Mouse (Mus musculus) kidney, adult 2 months (tissue): Measurements from ENCODE around the gene Ano2. TPM values are rescaled to one million over a fixed set of nuclear protein-coding genes. Genes with fewer than 3 reads are reported as not detected.
A peak's percentile ranks its signal among the peaks of the same experiment; 100 is the strongest.

Source experiments
- DNase-seq: peaks from one replicate; pipeline ENCODE4 v3.0.0; 2021
- H3K27ac ChIP-seq: fragments of 200-500 bp; 2 replicates; pipeline ENCODE4 v1.5.1; 2012; ENCODE audit warnings: low read depth, low read length, control low read depth, inconsistent platforms; ENCODE audit not compliant: insufficient read depth
- H3K27me3 ChIP-seq: fragments of 200-500 bp; replicated peaks from 2 replicates; pipeline ENCODE4 v1.6.1; 2012; ENCODE audit warnings: mild to moderate bottlenecking, moderate library complexity, low read length, inconsistent platforms; ENCODE audit not compliant: control insufficient read depth, insufficient read depth
- H3K36me3 ChIP-seq: fragments of 200-500 bp; 2 replicates; pipeline ENCODE4 v1.6.1; 2012; ENCODE audit warnings: mild to moderate bottlenecking, moderate library complexity, low read length, inconsistent platforms; ENCODE audit not compliant: control insufficient read depth, insufficient read depth
- H3K4me1 ChIP-seq: fragments of 200-500 bp; 2 replicates; pipeline ENCODE4 v1.6.1; 2011; ENCODE audit warnings: low read length; ENCODE audit not compliant: control insufficient read depth, insufficient read depth
- H3K4me3 ChIP-seq: fragments of 200-500 bp; 2 replicates; pipeline ENCODE4 v1.5.1; 2011; ENCODE audit warnings: mild to moderate bottlenecking, low read depth, low read length, control low read depth; ENCODE audit not compliant: insufficient read depth
- CTCF ChIP-seq: fragments of 200-500 bp; conservative IDR thresholded peaks from 2 replicates; pipeline ENCODE4 v1.5.1; 2011; ENCODE audit warnings: low read depth, mild to moderate bottlenecking, control low read depth, low read length, moderate library complexity, mixed read lengths; ENCODE audit not compliant: insufficient read depth, insufficient read length
- POLR2A ChIP-seq: fragments of 200-500 bp; IDR thresholded peaks from one replicate; pipeline ENCODE4 v1.6.1; 2011; ENCODE audit warnings: low read depth, low read length, control low read depth
- WGBS: fragments of 180-500 bp; shearing (Covaris S2); methylation state at CpG from one replicate; pipeline ENCODE4 v1.1.7; 2018; 5-methylcytosine and 5-hydroxymethylcytosine counted together
- polyA plus RNA-seq: library from polyadenylated mRNA; depleted of rRNA; stranded (reverse); fragments of >200 nt; gene quantifications from 2 replicates; pipeline ENCODE4 v1.2.3, GENCODE M21; 2012

Gene Ano2
- polyA plus RNA-seq, 1 experiment = 0.08 TPM

- no peak for DNase-seq
- H3K4me1 ChIP-seq = no peaks in the 10 kb centered on the region
- 69% methylated on average over 4 of the region's 4 CpGs for WGBS
- TF ChIP-seq POLR2A (no peak), CTCF (no peak)
- H3K36me3 ChIP-seq = no peaks in the 10 kb centered on the region
- H3K4me3 ChIP-seq = no peak overlapping the region
- H3K27ac ChIP-seq = no peak overlapping the region
- H3K27me3 ChIP-seq = no peaks in the 10 kb centered on the region
These were observed 293.8 kb downstream of the Ano2 start for GRCm38 (mm10) chr6:125984050-125984449.

- peak; percentile 65 for DNase-seq
- peak overlapping the region; percentile 71 for H3K27ac ChIP-seq
- no peaks in the 10 kb centered on the region for H3K4me1 ChIP-seq
- no peaks in the 10 kb centered on the region for H3K36me3 ChIP-seq
- 46% methylated on average over 6 of the region's 6 CpGs for WGBS
- no peaks in the 10 kb centered on the region for H3K27me3 ChIP-seq
- no peak overlapping the region for H3K4me3 ChIP-seq
- TF ChIP-seq POLR2A = no peak
- no peak for TF ChIP-seq CTCF
These were observed 302.5 kb downstream of the Ano2 start for GRCm38 (mm10) chr6:125992731-125993130.

- no peaks in the 10 kb centered on the region for H3K36me3 ChIP-seq
- H3K4me1 ChIP-seq = no peaks in the 10 kb centered on the region
- H3K27me3 ChIP-seq = no peaks in the 10 kb centered on the region
- no peak overlapping the region for H3K27ac ChIP-seq
- no peak overlapping the region for H3K4me3 ChIP-seq
- DNase-seq = no peak
- TF ChIP-seq POLR2A (no peak), CTCF (no peak)
- 56% methylated on average over 2 of the region's 2 CpGs for WGBS
These were observed 311.6 kb downstream of the Ano2 start for GRCm38 (mm10) chr6:126001797-126002196.

GRCm38 (mm10) chr6:126003002-126003742, 313.0 kb downstream of the Ano2 start:
- 50% methylated on average over 4 of the region's 4 CpGs for WGBS
- Histone ChIP-seq H3K36me3 (no peaks in the 10 kb centered on the region), H3K27ac (no peak overlapping the region), H3K4me1 (no peaks in the 10 kb centered on the region), H3K27me3 (no peaks in the 10 kb centered on the region), H3K4me3 (no peak overlapping the region)
- peak; percentile 28 for DNase-seq
- TF ChIP-seq CTCF = no peak

GRCm38 (mm10) chr6:126006647-126007046, 316.4 kb downstream of the Ano2 start:
- no peak overlapping the region for H3K27ac ChIP-seq
- 83% methylated on average over 6 of the region's 6 CpGs for WGBS
- no peaks in the 10 kb centered on the region for H3K36me3 ChIP-seq
- H3K27me3 ChIP-seq = no peaks in the 10 kb centered on the region
- no peaks in the 10 kb centered on the region for H3K4me1 ChIP-seq
- TF ChIP-seq POLR2A (no peak), CTCF (no peak)
- no peak for DNase-seq
- no peak overlapping the region for H3K4me3 ChIP-seq

- no peak for TF ChIP-seq CTCF
- no peak for TF ChIP-seq POLR2A
- Histone ChIP-seq H3K4me3 (no peak overlapping the region), H3K4me1 (no peaks in the 10 kb centered on the region), H3K36me3 (no peaks in the 10 kb centered on the region), H3K27me3 (no peaks in the 10 kb centered on the region), H3K27ac (peak overlapping the region; percentile 27; the same call in 1 of the 2 replicates)
- peak; percentile 47 for DNase-seq
- 10% methylated on average over 3 of the region's 3 CpGs for WGBS
These were observed 318.9 kb downstream of the Ano2 start for GRCm38 (mm10) chr6:126009083-126009482.

GRCm38 (mm10) chr6:126016991-126017390, 326.8 kb downstream of the Ano2 start:
- WGBS = 80% methylated on average over 2 of the region's 2 CpGs
- DNase-seq = no peak
- Histone ChIP-seq H3K4me3 (no peak overlapping the region), H3K27me3 (no peaks in the 10 kb centered on the region), H3K27ac (no peak overlapping the region), H3K4me1 (no peaks in the 10 kb centered on the region), H3K36me3 (no peaks in the 10 kb centered on the region)
- TF ChIP-seq CTCF (0 out of 2 replicates have a peak, but pooled peaks have one; percentile 15), POLR2A (no peak)
